Mouse (Mus musculus) CH12.LX (cell line): ENCODE results near the gene AC134908.4. TPM values are rescaled to one million over a fixed set of nuclear protein-coding genes. Genes with fewer than 3 reads are reported as not detected.

Experiments
- DNase-seq: peaks from one replicate; pipeline ENCODE4 v3.0.0-alpha.2; 2013; ENCODE audit errors: extremely low read depth
- H3K27ac ChIP-seq: 2 replicates; pipeline ENCODE4 v1.5.1; 2012; ENCODE audit warnings: low read depth, mild to moderate bottlenecking, control low read depth, moderate library complexity; ENCODE audit not compliant: insufficient read depth
- H3K27me3 ChIP-seq: replicated peaks from 2 replicates; pipeline ENCODE3; 2012; ENCODE audit warnings: inconsistent platforms
- H3K36me3 ChIP-seq, 2 experiments: replicated peaks in 1 of 2; 2 replicates each; pipeline versions ENCODE3 to v1.6.1; 2012; ENCODE audit warnings: inconsistent platforms in 1 of 2, low read length in 1 of 2, mild to moderate bottlenecking in 1 of 2, mixed read lengths in 1 of 2, moderate library complexity in 1 of 2; ENCODE audit not compliant: control insufficient read depth in 1 of 2, insufficient read depth in 1 of 2
- H3K4me1 ChIP-seq, 2 experiments: 2 replicates each; pipeline ENCODE4 v1.6.1; 2012; ENCODE audit warnings: inconsistent platforms in 1 of 2, moderate library complexity in 1 of 2; ENCODE audit not compliant: insufficient read depth in 2 of 2, control insufficient read depth in 1 of 2
- H3K4me2 ChIP-seq: 2 replicates; pipeline ENCODE4 v1.6.1; 2012; ENCODE audit warnings: low read depth, mild to moderate bottlenecking, control low read depth; ENCODE audit not compliant: poor library complexity, insufficient read depth, severe bottlenecking
- H3K4me3 ChIP-seq, 3 experiments: fragments of 150-350 bp in 1 of 3; sonication (generic) in 1 of 3; replicated peaks in 1 of 3; 2 replicates each; pipeline versions ENCODE3 to v1.5.1; 2011 to 2012; ENCODE audit warnings: low read depth in 2 of 3, low read length in 2 of 3, mild to moderate bottlenecking in 2 of 3, moderate library complexity in 2 of 3, control low read depth in 1 of 3, improper control_type of control experiment in 1 of 3, inconsistent platforms in 1 of 3, mixed read lengths in 1 of 3; ENCODE audit not compliant: poor library complexity in 1 of 3
- H3K79me2 ChIP-seq: replicated peaks from 2 replicates; pipeline ENCODE4 v1.6.1; 2012; ENCODE audit warnings: mild to moderate bottlenecking, moderate library complexity; ENCODE audit not compliant: control insufficient read depth, poor library complexity, insufficient read depth, severe bottlenecking; ENCODE audit errors: extremely low read depth
- H3K9ac ChIP-seq: 2 replicates; pipeline ENCODE4 v1.6.1; 2012; ENCODE audit warnings: low read depth, mild to moderate bottlenecking, control low read depth, moderate library complexity; ENCODE audit not compliant: insufficient read depth
- H3K9me3 ChIP-seq: replicated peaks from 2 replicates; pipeline ENCODE3; 2012; ENCODE audit warnings: low read length, inconsistent platforms, mixed read lengths
- BHLHE40 ChIP-seq: IDR thresholded peaks from 2 replicates; pipeline ENCODE4 v1.6.1; 2011; ENCODE audit warnings: mild to moderate bottlenecking, low read depth, low read length, improper control_type of control experiment
- CTCF ChIP-seq, 2 experiments: IDR thresholded peaks in 1 of 2; conservative IDR thresholded peaks in 1 of 2; 2 replicates each; pipeline ENCODE4 v1.5.1; 2011 to 2012; ENCODE audit warnings: low read depth in 2 of 2, low read length in 2 of 2, improper control_type of control experiment in 1 of 2, inconsistent platforms in 1 of 2, mild to moderate bottlenecking in 1 of 2, moderate library complexity in 1 of 2
- E2F4 ChIP-seq: IDR thresholded peaks from 2 replicates; pipeline ENCODE4 v1.6.1; 2011; ENCODE audit warnings: low read depth, low read length, improper control_type of control experiment; ENCODE audit not compliant: insufficient replicate concordance
- ETS1 ChIP-seq: conservative IDR thresholded peaks from 2 replicates; pipeline ENCODE4 v1.6.1; 2012; ENCODE audit warnings: low read depth, mild to moderate bottlenecking, inconsistent platforms, low read length, improper control_type of control experiment, moderate library complexity
- IRF4 ChIP-seq: IDR thresholded peaks from 2 replicates; pipeline ENCODE4 v1.6.1; 2014; ENCODE audit warnings: low read depth, mild to moderate bottlenecking, inconsistent platforms, low read length, improper control_type of control experiment
- JUND ChIP-seq: conservative IDR thresholded peaks from 2 replicates; pipeline ENCODE4 v1.6.1; 2011; ENCODE audit warnings: low read depth, low read length, improper control_type of control experiment
- NRF1 ChIP-seq: IDR thresholded peaks from 2 replicates; pipeline ENCODE4 v1.6.1; 2014; ENCODE audit warnings: low read depth, mild to moderate bottlenecking, inconsistent platforms, low read length, improper control_type of control experiment, moderate library complexity
- POLR2AphosphoS2 ChIP-seq: IDR thresholded peaks from 2 replicates; pipeline ENCODE4 v1.6.1; 2011; ENCODE audit warnings: low read depth, low read length, improper control_type of control experiment
- RAD21 ChIP-seq: IDR thresholded peaks from 2 replicates; pipeline ENCODE4 v1.6.1; 2011; ENCODE audit warnings: low read depth, mild to moderate bottlenecking, low read length, improper control_type of control experiment, moderate library complexity
- RCOR1 ChIP-seq: conservative IDR thresholded peaks from 2 replicates; pipeline ENCODE4 v1.6.1; 2012; ENCODE audit warnings: low read depth, mild to moderate bottlenecking, inconsistent platforms, low read length, improper control_type of control experiment
- SIN3A ChIP-seq: IDR thresholded peaks from 2 replicates; pipeline ENCODE4 v1.6.1; 2012; ENCODE audit warnings: low read length, improper control_type of control experiment, inconsistent platforms
- SMC3 ChIP-seq: IDR thresholded peaks from 2 replicates; pipeline ENCODE4 v1.6.1; 2011; ENCODE audit warnings: low read depth, low read length, improper control_type of control experiment
- TCF12 ChIP-seq: IDR thresholded peaks from 2 replicates; pipeline ENCODE4 v1.6.1; 2014; ENCODE audit warnings: low read depth, mild to moderate bottlenecking, inconsistent platforms, low read length, improper control_type of control experiment
- USF1 ChIP-seq: IDR thresholded peaks from 2 replicates; pipeline ENCODE4 v1.6.1; 2014; ENCODE audit warnings: low read depth, mild to moderate bottlenecking, inconsistent platforms, low read length, improper control_type of control experiment
- USF2 ChIP-seq: conservative IDR thresholded peaks from 2 replicates; pipeline ENCODE4 v1.6.1; 2011; ENCODE audit warnings: low read depth, low read length, improper control_type of control experiment
- ZC3H11A ChIP-seq: IDR thresholded peaks from 2 replicates; pipeline ENCODE4 v1.6.1; 2012; ENCODE audit warnings: low read depth, mild to moderate bottlenecking, inconsistent platforms, low read length, improper control_type of control experiment
- ZNF384 ChIP-seq: IDR thresholded peaks from 2 replicates; pipeline ENCODE4 v1.6.1; 2012; ENCODE audit warnings: low read depth, low read length, improper control_type of control experiment, inconsistent platforms
- dilution Hi-C: fragments of 300-500 bp; cut with MboI; formaldehyde crosslinking; loops from 2 replicates; pipeline ENCODE4 v1.14.3; 2020; ENCODE audit warnings: low sequenced_read_pairs; ENCODE audit not compliant: extremely low pct_unique_long_range_greater_than_20kb, extremely low pct_ligation_motif_present
- in situ Hi-C: fragments of 300-500 bp; cut with MboI; formaldehyde crosslinking; loops from 3 replicates; pipeline ENCODE4 v1.14.3; 2019; ENCODE audit warnings: low sequenced_read_pairs, low pct_ligation_motif_present, low pct_unique_long_range_greater_than_20kb, mixed read lengths
- polyA plus RNA-seq: library from polyadenylated mRNA; unstranded; fragments of >175 nt; gene quantifications from 2 replicates; pipeline ENCODE4 v1.2.1, GENCODE M21; 2012; ENCODE audit warnings: low read depth; ENCODE audit not compliant: insufficient read length
- total RNA-seq, 2 experiments: library from RNA; depleted of rRNA; stranded (reverse); fragments of 300-350 nt in 1 of 2; fragments of >200 nt in 1 of 2; gene quantifications; 2 replicates each; pipeline ENCODE4 v1.2.3; 2012 to 2014

Gene AC134908.4
- total and polyA plus RNA-seq, 3 experiments = not detected

DNA sequence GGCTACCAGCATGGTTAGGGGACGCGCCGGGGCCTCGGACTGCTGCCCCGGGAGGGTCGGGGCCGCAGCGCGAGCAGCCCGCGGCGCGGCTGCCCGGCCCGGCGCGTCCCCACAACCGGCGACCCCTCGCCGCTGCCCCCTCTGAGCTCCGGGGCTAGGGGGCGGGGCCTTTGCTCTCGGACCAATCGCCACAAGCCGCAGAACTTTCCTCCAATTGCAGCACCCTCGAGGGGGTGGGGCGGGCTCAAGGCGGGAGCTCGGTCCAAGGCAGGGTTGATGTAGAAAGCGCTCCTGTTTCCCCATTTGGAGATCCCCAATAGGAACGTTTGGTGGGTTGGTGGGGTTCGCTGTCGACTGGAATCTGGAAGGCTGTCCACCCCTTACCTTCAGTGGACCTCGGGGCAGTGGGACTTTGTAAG lies 1.5 kb upstream of the AC134908.4 start, which contains the start of gene Metrn (continued):
- TF ChIP-seq ZC3H11A (no peak), BHLHE40 (no peak)

DNA sequence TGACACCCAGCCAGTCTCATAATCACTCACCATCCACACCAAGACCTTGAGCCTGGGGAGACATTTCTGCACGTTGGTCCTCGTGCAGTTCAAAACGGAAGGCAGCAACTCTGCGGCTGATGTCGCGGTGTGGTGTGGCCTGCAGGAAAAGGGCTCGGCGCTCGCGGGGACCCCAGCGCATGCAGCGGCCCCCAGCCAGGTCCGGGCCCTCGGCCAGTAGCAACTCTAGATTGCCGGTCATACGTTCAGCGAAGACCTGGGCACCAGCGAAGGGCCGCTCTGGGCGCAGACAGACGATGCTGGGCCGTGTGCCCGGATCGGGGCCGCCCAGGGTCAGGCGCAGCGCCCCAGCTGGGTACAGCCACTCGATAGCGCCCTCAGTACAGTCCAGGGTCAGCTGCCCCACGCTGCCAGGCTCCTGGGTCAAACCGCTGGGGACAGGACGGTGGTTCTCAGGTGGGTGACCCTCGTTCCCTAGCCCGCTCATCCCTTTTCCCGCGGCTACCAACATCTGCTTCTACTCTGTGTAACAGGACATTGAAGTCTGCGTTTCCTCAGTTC lies 832 bp upstream of the AC134908.4 start:
- Histone ChIP-seq H3K4me3 (peak overlapping the region; percentile 64 to 78 (median 67)), H3K9me3 (peaks cover 2% of the 10 kb centered on the region), H3K27me3 (peaks cover 22% of the 10 kb centered on the region), H3K4me2 (peak overlapping the region; percentile 75), H3K79me2 (no peaks in the 10 kb centered on the region), H3K36me3 (peaks cover 0 to 8% of the 10 kb centered on the region in 2 experiments), H3K4me1 (peaks cover 14 to 25% of the 10 kb centered on the region in 2 experiments), H3K9ac (peak overlapping the region; percentile 81), H3K27ac (no peak overlapping the region)
- in situ Hi-C loops (loop anchor here (10.0 kb wide), 1 partner anchor 61 kb away; the partner anchor contains the start of gene Mslnl), dilution Hi-C loops (no loop called here)
- DNase-seq = no peak
- TF ChIP-seq USF1 (no peak), POLR2AphosphoS2 (no peak), ZC3H11A (no peak), JUND (no peak), ETS1 (no peak), IRF4 (no peak), SIN3A (no peak; the same call in 1 of the 2 replicates), RCOR1 (no peak), NRF1 (no peak), TCF12 (no peak)

DNA sequence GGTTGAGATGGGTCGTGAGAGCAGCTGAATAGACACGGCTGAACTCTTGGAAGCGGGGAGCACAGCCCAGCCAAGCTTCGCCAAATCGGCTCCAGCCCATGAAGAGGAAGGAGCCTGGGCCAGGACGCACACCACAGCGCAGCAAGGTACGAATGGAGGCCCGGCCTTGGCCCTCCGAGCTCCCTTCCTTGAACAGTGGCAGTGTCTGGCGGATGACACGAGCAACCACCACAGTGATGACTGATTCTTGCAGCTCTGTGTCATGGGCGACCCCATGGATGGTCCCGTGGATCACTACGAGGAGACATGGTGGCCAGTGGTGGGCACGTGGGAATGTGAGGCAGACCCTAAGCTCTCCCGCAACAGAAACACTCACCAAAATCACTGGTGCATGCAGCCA lies 461 bp downstream of the AC134908.4 start:
- no peak for TF ChIP-seq RAD21
- no peak for TF ChIP-seq USF2
- no peak for TF ChIP-seq SIN3A
- TF ChIP-seq E2F4 = no peak
- no peak for TF ChIP-seq CTCF (conservative IDR thresholded peaks at IDR 0.05 in 1 of 2, IDR thresholded peaks at IDR 0.05 in 1 of 2; ENCODE audit: low read depth in 2 of 2, low read length in 2 of 2)
- TF ChIP-seq ZNF384 = no peak
- no peak for TF ChIP-seq RCOR1
- no peak for TF ChIP-seq SMC3
- TF ChIP-seq USF1 = no peak
- no peak for TF ChIP-seq BHLHE40
- TF ChIP-seq ZC3H11A = no peak
- no peak for TF ChIP-seq NRF1
- TF ChIP-seq, all 38 proteins: peak for 0
- dilution Hi-C loops = no loop called here

More for the DNA sequence above, 461 bp downstream of the AC134908.4 start:
- Histone ChIP-seq H3K79me2 (0 out of 2 replicates have a peak, but pooled peaks cover 3% of the 10 kb centered on the region), H3K27me3 (peaks cover 17% of the 10 kb centered on the region), H3K4me3 (no peak overlapping the region), H3K4me2 (no peak overlapping the region), H3K9me3 (peaks cover 2% of the 10 kb centered on the region), H3K9ac (no peak overlapping the region), H3K4me1 (peaks cover 14 to 35% of the 10 kb centered on the region in 2 experiments), H3K36me3 (peaks cover 0 to 15% of the 10 kb centered on the region in 2 experiments), H3K27ac (no peak overlapping the region)
- no peak for DNase-seq
- in situ Hi-C loops = loop anchor here (10.0 kb wide), 1 partner anchor 60 kb away; the partner anchor contains the start of gene Mslnl
